Mouse (Mus musculus): ENCODE results near the gene Pdk1.

GRCm38 (mm10) chr2:71872801-71873443 lies at the start of gene Pdk1:
- TF ChIP-seq CTCF (IDR thresholded peaks at IDR 0.05; ENCODE audit: control insufficient read depth, insufficient read depth, insufficient read length) (no peak), MAX (IDR thresholded peaks at IDR 0.05) (peak; percentile 43), CEBPB (IDR thresholded peaks at IDR 0.05; ENCODE audit: low read depth) (no peak), MYOG (IDR thresholded peaks at IDR 0.05; ENCODE audit: control insufficient read depth, extremely low read depth, insufficient read length) (no peak)

Measured in C2C12 (cell line).